Mouse (Mus musculus): ENCODE results near the gene Cd19.

Gene Cd19

GRCm38 (mm10) chr7:126414725-126415124, at the start of gene Cd19:
Gene Cd19, minus strand, starts transcription at chr7:126414889.
- no peak for DNase-seq

DNA sequence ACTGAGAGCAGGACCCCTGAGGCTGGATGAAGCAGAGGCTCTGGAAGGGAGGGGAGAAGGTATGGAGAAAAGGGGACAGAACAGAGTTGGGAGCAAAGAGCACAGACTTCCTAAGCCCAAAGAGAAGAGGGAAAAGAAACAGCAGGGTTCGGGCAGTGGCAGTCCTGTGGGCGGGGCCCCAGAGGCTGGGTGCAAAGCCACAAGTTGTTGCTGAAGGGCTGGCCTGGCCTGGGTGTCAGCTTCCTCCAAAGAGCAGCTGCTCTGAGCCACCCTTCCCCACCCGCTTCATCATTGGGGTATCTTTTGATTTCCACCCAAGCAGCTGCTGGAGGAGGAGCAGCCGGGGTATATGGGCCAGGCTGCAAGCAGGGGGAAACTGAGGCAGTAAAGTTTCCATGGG, 49.4 kb upstream of the Cd19 start:
- peak; percentile 43 to 62 for DNase-seq

- no peak for DNase-seq
Observed at GRCm38 (mm10) chr7:126463547-126463946, 48.9 kb upstream of the Cd19 start.

- DNase-seq = no peak
Observed at GRCm38 (mm10) chr7:126463004-126463403, 48.3 kb upstream of the Cd19 start, which contains the start of gene Atp2a1. Gene Atp2a1, minus strand, starts transcription at chr7:126463108.

- no peak for DNase-seq
Observed at GRCm38 (mm10) chr7:126461626-126462025, 46.9 kb upstream of the Cd19 start.

GRCm38 (mm10) chr7:126460623-126461399, 46.1 kb upstream of the Cd19 start:
- no peak for DNase-seq

DNA sequence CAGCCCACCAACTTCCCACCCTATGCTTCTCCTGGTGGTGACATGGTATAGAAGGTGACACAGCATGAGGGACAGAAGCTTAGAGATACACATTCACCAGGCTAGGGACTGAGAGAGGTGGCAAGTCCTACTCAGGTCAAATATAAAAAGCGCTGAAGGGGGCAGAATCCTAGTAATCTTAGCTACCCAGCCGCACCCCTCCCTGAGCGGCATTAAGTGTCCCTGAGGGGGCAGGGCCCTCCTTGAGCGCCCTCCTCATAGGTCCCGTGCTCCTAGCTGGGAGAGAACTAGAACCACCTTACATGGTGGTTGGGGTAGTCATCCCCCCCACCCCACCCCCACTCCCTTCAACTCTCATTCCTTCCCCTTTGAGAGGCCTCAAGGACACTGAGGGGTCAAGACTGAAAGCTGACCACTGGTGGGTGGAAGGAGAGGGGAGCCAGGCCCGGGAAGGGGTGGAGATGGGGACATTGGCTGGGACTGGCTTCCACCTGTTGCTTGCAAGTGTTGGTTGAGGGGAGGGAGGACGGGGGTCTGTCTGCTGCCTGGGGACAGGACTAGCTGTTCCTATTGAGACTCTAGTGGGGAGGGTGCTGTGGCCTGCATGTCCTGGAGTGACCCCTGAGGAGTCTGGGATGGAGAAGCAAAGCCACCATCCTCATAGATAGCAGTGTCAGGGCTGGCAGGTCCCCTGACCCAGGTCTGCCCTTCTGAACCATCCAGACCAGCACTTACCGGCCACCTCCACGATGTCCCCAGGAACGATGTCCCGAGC, 44.3 kb upstream of the Cd19 start:
- no peak for DNase-seq

DNA sequence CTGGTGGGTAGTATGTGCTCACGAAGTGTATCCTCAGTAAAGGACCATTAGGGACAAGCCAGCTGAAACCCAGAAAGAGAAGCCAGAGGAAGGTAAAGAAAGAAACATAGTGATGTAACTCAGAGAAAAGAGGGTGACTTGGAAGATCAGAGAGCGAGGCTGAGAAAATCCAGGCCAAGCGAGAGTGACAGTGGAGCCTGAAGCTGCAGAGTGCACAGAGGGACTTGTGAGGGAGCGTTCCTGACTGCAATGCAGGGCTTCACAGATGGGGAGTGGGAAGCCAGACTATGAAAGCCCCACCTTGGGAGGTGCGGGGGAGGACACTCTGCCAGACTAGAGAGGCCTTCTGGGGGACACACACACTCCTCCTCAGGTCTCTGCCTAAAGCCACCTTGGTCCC, 43.5 kb upstream of the Cd19 start:
- no peak for DNase-seq

DNA sequence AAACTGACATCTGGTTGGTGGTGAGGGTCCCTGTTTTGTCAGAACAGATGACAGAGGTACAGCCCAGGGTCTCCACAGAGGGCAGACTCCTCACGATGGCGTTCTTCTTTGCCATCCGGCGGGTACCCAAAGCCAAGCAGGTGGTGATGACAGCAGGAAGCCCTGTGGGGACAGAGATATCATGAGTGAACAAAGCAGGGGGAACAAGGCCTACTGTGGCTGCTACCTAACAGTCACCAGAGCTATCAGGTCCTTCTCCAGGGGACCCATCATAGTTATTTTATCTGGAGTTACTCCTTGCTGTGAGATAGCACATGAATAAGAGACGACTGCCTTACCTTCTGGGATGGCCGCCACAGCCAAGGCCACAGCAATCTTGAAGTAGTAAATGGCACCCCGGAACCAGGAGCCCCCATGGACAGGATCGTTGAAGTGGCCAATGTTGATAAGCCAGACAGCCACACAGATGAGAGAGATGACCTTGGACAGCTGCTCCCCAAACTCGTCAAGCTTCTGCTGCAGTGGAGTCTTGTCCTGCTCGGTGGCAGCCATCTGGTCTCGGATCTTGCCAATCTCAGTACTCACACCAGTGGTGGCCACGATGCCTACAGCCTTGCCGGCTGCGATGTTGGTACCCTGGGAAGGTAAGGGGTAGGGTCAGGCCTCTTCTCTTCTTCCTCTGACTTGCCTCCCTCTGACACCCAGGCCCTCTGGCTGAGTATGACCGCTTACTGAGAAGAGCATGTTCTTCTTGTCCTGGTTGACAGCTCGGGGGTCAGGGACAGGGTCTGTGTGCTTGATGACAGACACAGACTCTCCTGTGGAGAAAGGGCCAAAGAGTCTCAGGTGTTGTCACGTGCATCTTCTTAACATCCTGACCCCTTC, 41.9 kb upstream of the Cd19 start:
- DNase-seq = peak in 1 of 2 experiments; percentile 10

GRCm38 (mm10) chr7:126455242-126455641, 40.6 kb upstream of the Cd19 start:
- DNase-seq = no peak

- DNase-seq = no peak
Observed at GRCm38 (mm10) chr7:126453861-126454260, 39.2 kb upstream of the Cd19 start.

DNA sequence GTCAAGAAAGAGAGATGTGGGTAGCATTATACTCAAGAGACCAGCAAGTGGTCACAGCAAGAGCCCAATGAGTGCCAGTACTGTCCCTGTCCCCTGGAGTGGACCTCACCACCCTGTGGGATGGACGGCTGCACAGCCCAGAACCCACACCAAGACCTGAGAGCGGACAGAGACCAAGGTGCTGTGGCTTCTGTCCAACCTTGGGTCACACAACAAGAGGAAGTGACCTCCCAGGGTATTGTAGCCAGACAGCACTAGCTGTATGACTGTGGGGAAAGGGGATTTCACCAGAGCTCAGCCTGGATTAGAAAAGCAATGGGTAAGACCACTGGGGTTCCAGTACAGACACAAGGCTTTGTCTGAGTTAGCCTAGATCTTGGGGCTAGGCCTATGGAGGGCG, 37.6 kb upstream of the Cd19 start:
- no peak for DNase-seq

GRCm38 (mm10) chr7:126450641-126451040, 36.0 kb upstream of the Cd19 start:
- no peak for DNase-seq

DNA sequence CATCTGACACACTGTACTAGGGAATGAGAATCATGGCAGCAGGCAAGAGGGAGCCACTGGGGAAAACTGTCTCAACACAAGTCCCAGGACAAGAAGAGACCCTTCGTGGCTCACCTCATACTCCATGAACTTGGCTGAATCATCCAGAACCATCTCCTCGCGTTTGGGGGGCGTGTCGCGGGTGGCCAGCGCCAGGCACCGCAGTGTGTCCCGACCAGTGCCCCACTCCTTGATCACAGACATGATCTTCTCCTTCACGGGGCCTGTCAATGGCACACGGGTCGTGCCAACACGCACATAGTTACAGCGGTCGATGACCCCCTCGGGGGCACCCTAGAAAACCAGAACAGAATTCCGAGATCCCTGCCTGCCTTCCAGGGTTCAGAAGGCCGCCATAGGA, 35.3 kb upstream of the Cd19 start:
- no peak for DNase-seq

- no peak for DNase-seq
Observed at GRCm38 (mm10) chr7:126448481-126448880, 33.8 kb upstream of the Cd19 start.

DNA sequence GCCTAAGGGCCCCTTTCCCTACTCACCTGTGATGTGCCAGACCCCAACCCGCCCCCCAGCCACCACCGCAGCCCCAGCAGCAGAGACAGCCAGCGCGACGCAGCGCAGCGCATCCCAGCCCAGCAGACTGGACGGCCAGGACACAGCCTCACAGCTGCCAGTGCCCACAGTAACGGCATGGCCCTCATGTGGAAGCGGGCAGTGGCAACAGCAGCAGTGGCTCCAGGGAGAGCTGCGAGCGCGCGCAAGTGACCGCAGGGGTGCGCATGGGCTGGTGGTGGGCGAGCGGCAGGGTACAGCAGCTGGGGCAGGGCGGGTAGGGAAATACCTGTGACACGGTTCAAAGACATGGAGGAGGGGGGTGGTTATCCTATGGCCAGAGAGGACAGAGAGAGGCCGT, 31.5 kb upstream of the Cd19 start:
- no peak for DNase-seq

GRCm38 (mm10) chr7:126445104-126445815, 30.6 kb upstream of the Cd19 start:
- DNase-seq = peak in 1 of 2 experiments; percentile 16

- peak in 1 of 2 experiments; percentile 15 for DNase-seq
Observed at GRCm38 (mm10) chr7:126444536-126444935, 29.8 kb upstream of the Cd19 start.

DNA sequence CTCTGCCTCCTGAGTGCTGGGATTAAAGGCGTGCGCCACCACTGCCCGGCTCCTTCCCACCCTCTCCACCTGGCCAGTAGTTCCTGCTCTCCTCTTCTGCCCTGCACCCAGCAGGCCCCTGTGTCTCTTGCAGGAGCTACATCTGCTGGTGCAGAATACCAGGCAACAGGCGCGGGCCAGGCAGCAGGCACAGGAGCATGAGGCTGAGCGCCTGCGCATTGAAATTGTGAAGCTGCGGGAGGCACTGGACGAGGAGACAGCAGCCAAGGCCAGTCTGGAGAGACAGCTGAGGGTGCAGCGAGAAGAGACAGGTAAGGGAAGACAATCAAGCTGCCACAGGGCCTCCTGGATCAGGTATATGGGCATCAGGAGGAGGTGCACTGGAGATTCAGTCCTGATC, 29.3 kb upstream of the Cd19 start:
- DNase-seq = peak in 1 of 2 experiments; percentile 18

GRCm38 (mm10) chr7:126440134-126440533, 25.4 kb upstream of the Cd19 start:
- no peak for DNase-seq

DNA sequence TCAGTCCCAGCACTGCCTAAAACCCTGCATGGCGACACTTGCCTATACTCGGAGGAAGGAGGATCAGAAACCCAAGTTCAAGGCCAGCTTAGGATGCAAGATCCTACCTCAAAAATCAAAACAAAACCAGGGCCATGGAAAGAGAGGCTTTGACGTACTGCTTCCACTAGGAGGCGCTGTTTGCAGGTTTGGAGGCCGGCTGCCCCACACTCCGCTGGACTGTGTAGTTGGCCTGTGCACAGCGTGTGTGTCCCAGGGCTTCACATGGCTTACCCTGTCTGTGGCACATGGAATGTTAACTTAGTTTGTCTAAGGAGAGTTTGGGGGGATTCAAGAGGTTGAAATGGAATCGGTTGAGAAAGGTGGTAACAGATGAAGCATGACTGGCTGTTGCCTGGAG, 22.2 kb upstream of the Cd19 start:
- DNase-seq = peak; percentile 57 to 75

DNA sequence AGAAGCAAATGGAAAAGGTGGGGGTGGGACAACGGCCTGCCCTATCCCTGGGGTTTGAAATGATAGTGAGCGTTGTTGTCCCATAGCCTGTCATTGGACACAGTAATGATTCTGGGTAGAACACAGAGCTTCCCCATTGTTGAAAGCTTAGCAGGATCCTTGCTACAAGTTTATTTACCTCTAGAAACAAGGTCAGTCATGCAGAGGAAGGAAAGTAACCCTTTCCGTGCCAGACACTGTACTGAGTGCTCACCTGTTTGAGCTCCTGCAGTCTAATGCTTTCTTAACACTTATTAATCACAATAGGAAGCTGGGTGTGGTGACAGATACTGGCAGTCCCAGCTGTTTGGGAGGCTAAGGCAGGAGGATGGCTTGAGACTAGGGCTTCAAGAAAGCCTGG, 21.1 kb upstream of the Cd19 start:
- no peak for DNase-seq
